Mouse (Mus musculus) embryo, embryonic 9.5 days (tissue): ENCODE results near the gene Tbc1d7.
A peak's percentile ranks its signal among the peaks of the same experiment; 100 is the strongest.

Experiments used
- DNase-seq: peaks from one replicate; pipeline ENCODE4 v3.0.0-alpha.2; 2017; ENCODE audit errors: extremely low spot score

Tbc1d7 gene

DNA sequence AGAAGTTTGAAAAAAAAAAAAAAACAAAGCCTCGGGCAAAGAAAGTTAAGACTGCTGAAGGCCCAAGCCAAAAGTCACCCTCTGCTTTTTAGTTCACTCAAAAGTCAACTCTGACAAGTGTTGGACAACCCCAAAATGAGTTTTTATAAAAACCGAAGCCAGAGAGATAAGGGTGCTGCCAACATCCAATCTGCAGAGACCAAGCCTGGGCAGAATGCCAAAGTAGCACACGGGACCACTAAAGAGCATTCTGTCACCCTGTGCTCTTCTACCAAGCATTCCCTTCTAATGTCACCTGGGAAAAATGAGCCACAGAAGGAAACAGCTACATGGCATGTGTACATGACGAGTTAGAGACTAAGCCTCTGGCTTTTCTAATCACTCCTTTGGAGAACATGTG lies 36.8 kb downstream of the Tbc1d7 start:
- no peak for DNase-seq

DNA sequence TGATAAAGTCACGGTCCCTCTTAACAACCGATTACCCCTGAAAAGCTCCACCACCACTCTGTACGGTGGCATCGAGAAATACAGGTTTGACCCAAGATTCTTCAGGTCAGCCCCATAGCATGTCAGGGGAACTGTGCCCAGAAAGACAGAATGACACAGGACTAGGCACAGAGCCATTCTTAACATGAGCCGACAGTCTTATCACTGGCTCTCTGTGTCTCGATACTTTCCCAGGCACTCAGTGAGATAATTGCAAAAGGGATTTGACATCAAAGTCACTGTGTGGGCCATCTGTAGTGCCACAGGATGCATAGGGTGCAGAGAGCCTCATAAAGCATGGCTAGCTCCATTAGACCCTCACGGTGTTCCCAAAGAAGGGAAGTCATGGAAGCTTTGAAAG lies 37.9 kb downstream of the Tbc1d7 start:
- no peak for DNase-seq

GRCm38 (mm10) chr13:43132859-43133258 lies 38.4 kb downstream of the Tbc1d7 start:
- no peak for DNase-seq

GRCm38 (mm10) chr13:43131741-43132191 lies 39.5 kb downstream of the Tbc1d7 start:
- no peak for DNase-seq

GRCm38 (mm10) chr13:43130161-43130560 lies 41.1 kb downstream of the Tbc1d7 start:
- no peak for DNase-seq

GRCm38 (mm10) chr13:43124683-43125074 lies 46.6 kb downstream of the Tbc1d7 start:
- DNase-seq = no peak

DNA sequence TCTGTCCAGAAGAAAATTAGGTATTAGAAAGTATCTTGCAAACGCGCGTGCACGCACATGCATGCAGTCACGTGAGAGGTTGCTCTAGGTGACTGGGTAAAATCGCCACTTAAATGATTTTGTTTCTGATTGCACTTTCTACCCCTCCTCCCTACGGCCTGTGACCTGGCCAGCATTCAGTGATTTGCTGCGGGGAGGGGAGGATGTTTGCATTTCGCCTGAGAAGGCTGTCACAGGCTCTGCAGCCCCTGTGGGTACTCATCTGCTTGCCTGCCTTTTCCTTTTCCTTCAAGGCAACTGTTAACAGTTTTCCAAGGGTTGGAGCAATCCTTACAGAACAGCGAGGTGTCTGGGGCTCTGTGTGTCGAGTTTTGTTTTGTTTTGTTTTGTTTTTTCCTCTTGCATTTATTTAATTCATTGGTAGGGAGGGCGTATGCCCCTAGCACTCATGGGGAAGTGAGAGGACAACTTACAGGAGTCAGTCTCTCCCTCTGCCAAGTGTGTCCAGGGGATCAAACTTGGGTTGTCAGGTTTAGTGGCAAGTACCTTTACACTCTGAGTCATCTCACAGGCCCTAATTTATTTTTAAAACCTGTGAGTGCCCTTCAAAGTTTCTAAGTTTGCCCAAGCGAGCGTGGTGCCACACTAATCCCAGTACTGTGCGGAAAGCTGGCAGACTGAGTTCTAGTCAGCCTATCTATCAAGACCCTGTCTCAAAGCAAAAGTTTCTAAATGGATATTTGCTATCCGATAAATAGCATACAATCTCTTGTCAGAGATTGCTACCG lies 47.2 kb downstream of the Tbc1d7 start:
- peak; percentile 33 for DNase-seq

GRCm38 (mm10) chr13:43122306-43123070 lies 48.8 kb downstream of the Tbc1d7 start:
- DNase-seq = peak; percentile 25

DNA sequence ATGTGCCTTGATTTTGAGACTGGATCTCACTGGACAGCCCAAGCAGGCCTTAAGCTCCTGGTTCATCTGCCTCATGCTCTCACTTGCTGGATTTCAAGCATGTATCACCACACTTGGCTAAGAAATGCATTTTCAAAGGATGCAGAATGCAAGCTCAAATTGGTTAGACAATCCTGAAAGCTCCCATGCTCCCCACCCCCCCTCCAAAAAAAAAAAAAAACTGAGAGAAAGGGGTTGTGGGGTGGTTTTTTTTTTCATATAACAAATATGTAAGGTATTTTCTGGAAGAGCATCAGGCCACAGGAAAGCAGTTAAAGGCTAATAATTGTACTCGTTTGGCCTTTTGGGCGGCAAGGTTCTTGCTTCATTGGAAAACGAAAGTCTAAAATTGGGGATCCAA lies 58.2 kb downstream of the Tbc1d7 start:
- no peak for DNase-seq

- DNase-seq = no peak
These were observed 58.6 kb downstream of the Tbc1d7 start for GRCm38 (mm10) chr13:43112707-43113106.

GRCm38 (mm10) chr13:43112280-43112679 lies 59.0 kb downstream of the Tbc1d7 start:
- no peak for DNase-seq

GRCm38 (mm10) chr13:43104496-43104895 lies 66.8 kb downstream of the Tbc1d7 start:
- DNase-seq = no peak

DNA sequence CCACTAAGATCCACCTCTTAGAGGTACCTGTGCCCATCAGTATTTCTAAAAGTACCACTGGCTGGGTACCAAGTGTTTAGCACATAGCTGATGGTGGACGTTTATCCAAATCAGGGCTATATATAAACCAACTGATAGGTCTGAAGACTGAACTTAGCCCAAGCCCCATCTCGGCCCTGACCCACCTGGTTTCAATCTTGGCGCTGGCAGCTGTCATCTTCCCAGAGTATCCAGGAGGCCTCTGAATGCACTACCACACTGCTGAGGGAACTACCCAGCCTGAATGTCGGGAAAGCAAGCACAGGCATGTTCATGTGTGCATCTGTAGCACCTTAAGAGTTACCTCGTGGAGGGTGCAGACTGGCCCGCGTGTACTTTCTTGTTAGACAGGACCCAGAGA lies 68.4 kb downstream of the Tbc1d7 start:
- DNase-seq = no peak
